Mouse (Mus musculus) stomach, postnatal 0 days (tissue): ENCODE data around the gene Tmem140.

Source experiments
- CTCF ChIP-seq: IDR thresholded peaks from 2 replicates; pipeline ENCODE4 v1.5.1; 2016; ENCODE audit warnings: antibody characterized with exemption, low read depth, mild to moderate bottlenecking, moderate library complexity
- EP300 ChIP-seq: optimal IDR thresholded peaks from 2 replicates; pipeline ENCODE3; 2016; ENCODE audit warnings: antibody characterized with exemption

DNA sequence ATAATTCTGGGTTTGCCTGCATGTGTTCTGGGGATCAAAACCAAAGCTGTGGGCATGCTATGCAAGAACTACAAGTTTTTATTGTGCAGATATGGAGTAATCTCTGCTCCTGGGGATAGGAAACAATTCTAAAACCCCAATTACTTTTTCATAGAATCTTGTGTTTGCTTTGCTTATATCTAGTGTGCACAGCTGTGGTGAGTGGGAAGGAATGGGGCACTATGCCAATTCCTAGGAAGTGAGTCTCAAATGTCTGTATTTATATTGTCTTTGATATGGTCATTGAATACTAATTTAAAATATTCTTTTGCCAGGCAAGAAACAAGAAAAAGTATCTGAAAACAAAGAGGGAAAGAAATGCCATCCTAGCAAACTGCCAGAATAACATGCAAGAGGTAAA is 38.5 kb upstream of the Tmem140 start:
- TF ChIP-seq CTCF (no peak), EP300 (no peak)
